Mouse (Mus musculus) limb, embryonic 14.5 days (tissue): ENCODE measurements at regions not wholly inside any gene's neighbourhood (a gene's known extent, or its start where the extent isn't known, plus 50 kb on each side); places are given as distances from the start of the nearest gene placed in this dataset.

ENCODE experiments used
- ATAC-seq: fragments of 200-750 bp; cut with Nextera tagmentation; 2 replicates; pipeline ENCODE4 v1.8.0; 2017; ENCODE audit warnings: low read depth, moderate number of reproducible peaks, moderate TSS enrichment; ENCODE audit not compliant: low FRiP score
- DNase-seq: peaks from one replicate; pipeline ENCODE4 v3.0.0-alpha.2; 2015; ENCODE audit warnings: low spot score
- H3K27ac ChIP-seq: fragments of 300-500 bp; sonication (generic); replicated peaks from 2 replicates; pipeline ENCODE4 v1.5.1; 2014; ENCODE audit warnings: low read depth, mild to moderate bottlenecking, low read length, moderate library complexity, mixed read lengths
- H3K27me3 ChIP-seq: fragments of 300-500 bp; sonication (generic); 2 replicates; pipeline ENCODE4 v1.6.1; 2014; ENCODE audit warnings: low read length, mixed read lengths; ENCODE audit not compliant: control insufficient read depth, insufficient read depth
- H3K36me3 ChIP-seq: fragments of 300-500 bp; sonication (generic); 2 replicates; pipeline ENCODE4 v1.6.1; 2014; ENCODE audit warnings: mild to moderate bottlenecking, low read length, moderate library complexity, mixed read lengths; ENCODE audit not compliant: control insufficient read depth, insufficient read depth
- H3K4me1 ChIP-seq: fragments of 300-500 bp; sonication (generic); 2 replicates; pipeline ENCODE4 v1.6.1; 2014; ENCODE audit warnings: antibody characterized with exemption, low read length, mixed read lengths; ENCODE audit not compliant: control insufficient read depth, insufficient read depth
- H3K4me2 ChIP-seq: fragments of 300-500 bp; sonication (generic); replicated peaks from 2 replicates; pipeline ENCODE4 v1.6.1; 2014; ENCODE audit warnings: low read depth, mild to moderate bottlenecking, low read length, moderate library complexity; ENCODE audit not compliant: severe bottlenecking
- H3K4me3 ChIP-seq: fragments of 300-500 bp; sonication (generic); replicated peaks from 2 replicates; pipeline ENCODE4 v1.5.1; 2014; ENCODE audit warnings: low read length
- H3K9ac ChIP-seq: fragments of 300-500 bp; sonication (generic); 2 replicates; pipeline ENCODE4 v1.6.1; 2014; ENCODE audit warnings: mild to moderate bottlenecking, low read depth, low read length, moderate library complexity; ENCODE audit not compliant: severe bottlenecking
- H3K9me3 ChIP-seq: fragments of 300-500 bp; sonication (generic); 2 replicates; pipeline ENCODE4 v1.6.1; 2016; ENCODE audit warnings: low read length; ENCODE audit not compliant: control insufficient read depth
- POLR2A ChIP-seq: fragments of 200-500 bp; IDR thresholded peaks from 2 replicates; pipeline ENCODE4 v1.8.0; 2012; ENCODE audit warnings: inconsistent platforms, mild to moderate bottlenecking, moderate library complexity, borderline replicate concordance; ENCODE audit not compliant: insufficient read depth, insufficient read length; ENCODE audit errors: extremely low read depth
- whole genome bisulfite sequencing: fragments of 180-500 bp; shearing (Covaris S2); extraction: QIAGEN DNeasy Blood & Tissue Kit; methylation state at CpG from one replicate; pipeline ENCODE4 v1.1.7; 2014; 5-methylcytosine and 5-hydroxymethylcytosine counted together

DNA sequence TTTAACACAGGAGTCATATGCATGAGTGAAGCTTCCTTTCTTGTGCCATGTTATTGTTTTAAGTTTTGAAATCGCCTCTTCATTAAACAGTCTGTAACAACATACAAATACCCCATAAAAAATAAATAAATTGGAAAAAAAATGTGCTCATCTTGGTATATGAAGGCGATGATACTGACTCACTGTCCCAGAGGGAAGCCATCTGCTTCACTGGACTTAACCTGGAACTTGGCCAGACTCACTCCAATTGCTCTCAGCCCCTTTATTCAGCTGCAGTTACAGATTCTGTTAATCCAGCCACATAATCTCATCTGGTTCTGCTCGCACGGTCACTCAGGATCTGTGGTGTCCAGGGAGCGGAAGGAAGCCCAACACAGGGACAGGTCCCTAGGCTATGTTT, 90.5 kb upstream of the Paip1 start:
- H3K27me3 ChIP-seq = no peaks in the 10 kb centered on the region
- ATAC-seq (no peak), DNase-seq (no peak)
- no peaks in the 10 kb centered on the region for H3K4me1 ChIP-seq
- no peak overlapping the region for H3K4me3 ChIP-seq
- 93% methylated on average over 5 of the region's 5 CpGs for WGBS
- H3K9me3 ChIP-seq = no peaks in the 10 kb centered on the region
- H3K4me2 ChIP-seq = no peak overlapping the region
- no peak for TF ChIP-seq POLR2A
- H3K36me3 ChIP-seq = peaks cover 27% of the 10 kb centered on the region
- no peak overlapping the region for H3K27ac ChIP-seq
- no peak overlapping the region for H3K9ac ChIP-seq

DNA sequence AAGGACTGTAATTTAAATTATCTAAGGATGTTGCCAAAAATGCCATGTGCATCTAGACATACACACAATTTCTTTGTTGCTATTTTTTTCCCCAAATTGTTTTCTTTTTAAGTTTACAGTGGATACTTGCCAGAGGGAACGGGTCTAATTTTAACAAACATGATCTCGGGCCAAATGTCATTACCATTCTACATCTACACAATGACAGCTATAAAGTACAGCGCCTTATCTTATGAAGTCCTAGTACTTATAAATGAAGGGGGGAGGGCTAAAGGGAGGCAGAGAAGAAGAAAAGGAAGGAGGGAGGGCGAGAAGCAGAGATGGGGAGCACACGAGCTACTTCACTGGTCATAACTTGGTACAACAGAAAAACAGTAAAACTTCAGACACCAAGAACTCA, 89.4 kb upstream of the Paip1 start:
- no peak for DNase-seq
- no peak overlapping the region for H3K4me3 ChIP-seq
- no peaks in the 10 kb centered on the region for H3K4me1 ChIP-seq
- no peaks in the 10 kb centered on the region for H3K27me3 ChIP-seq
- H3K9me3 ChIP-seq = no peaks in the 10 kb centered on the region
- no peak overlapping the region for H3K27ac ChIP-seq
- H3K4me2 ChIP-seq = no peak overlapping the region
- WGBS = 55% methylated on average over 5 of the region's 5 CpGs
- peaks cover 32% of the 10 kb centered on the region for H3K36me3 ChIP-seq
- H3K9ac ChIP-seq = no peak overlapping the region
- TF ChIP-seq POLR2A = no peak
- no peak for ATAC-seq

DNA sequence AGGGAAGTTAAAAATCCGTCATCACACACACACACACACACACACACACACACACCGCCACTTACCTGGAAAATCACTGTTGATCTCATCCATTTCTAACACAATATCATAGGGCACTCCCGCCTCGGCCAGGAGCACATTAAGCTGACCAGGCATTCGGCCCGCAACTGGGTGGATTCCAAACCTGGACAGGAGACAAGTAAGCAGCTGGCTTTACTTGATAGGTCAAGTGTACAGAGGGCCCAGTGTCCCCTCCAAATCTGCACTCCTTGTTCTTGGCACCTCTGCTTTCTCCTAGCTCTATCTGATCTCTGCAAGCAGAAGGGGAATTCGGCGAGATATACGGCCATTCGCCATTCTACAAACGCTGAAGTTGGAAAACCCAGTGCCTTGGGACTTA, 88.6 kb upstream of the Paip1 start:
- DNase-seq (no peak), ATAC-seq (no peak)
- Histone ChIP-seq H3K9ac (no peak overlapping the region), H3K36me3 (peaks cover 32% of the 10 kb centered on the region), H3K9me3 (no peaks in the 10 kb centered on the region), H3K4me3 (no peak overlapping the region), H3K27ac (no peak overlapping the region), H3K27me3 (no peaks in the 10 kb centered on the region), H3K4me1 (no peaks in the 10 kb centered on the region), H3K4me2 (no peak overlapping the region)
- no peak for TF ChIP-seq POLR2A
- WGBS = 90% methylated on average over 11 of the region's 11 CpGs

DNA sequence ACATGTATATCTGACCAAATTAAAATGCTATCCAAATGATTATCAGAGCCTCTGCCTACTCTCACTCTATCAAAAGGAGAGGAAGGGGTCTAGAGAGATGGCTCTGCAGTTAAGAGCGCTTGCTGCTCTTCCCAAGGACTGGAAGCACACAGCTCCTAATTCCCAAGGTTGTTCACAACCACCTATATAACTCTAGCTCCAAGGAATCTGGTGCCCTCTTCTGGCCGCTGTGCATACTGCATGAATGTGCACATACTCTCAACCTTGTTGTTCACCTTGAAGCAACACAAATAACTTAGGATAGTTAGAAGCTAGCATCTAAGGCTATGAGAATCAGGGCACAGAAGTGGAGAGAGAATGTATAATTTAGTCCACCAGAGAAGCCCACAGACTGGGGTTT, 86.6 kb upstream of the Paip1 start:
- Histone ChIP-seq H3K9ac (no peak overlapping the region), H3K4me1 (no peaks in the 10 kb centered on the region), H3K4me3 (no peak overlapping the region), H3K27me3 (no peaks in the 10 kb centered on the region), H3K27ac (no peak overlapping the region), H3K9me3 (no peaks in the 10 kb centered on the region), H3K36me3 (peaks cover 21% of the 10 kb centered on the region), H3K4me2 (no peak overlapping the region)
- WGBS = 34% methylated on average over 2 of the region's 2 CpGs
- no peak for TF ChIP-seq POLR2A
- 0 out of 2 replicates have a peak, but pooled peaks have one; percentile 26 for ATAC-seq
- DNase-seq = no peak

DNA sequence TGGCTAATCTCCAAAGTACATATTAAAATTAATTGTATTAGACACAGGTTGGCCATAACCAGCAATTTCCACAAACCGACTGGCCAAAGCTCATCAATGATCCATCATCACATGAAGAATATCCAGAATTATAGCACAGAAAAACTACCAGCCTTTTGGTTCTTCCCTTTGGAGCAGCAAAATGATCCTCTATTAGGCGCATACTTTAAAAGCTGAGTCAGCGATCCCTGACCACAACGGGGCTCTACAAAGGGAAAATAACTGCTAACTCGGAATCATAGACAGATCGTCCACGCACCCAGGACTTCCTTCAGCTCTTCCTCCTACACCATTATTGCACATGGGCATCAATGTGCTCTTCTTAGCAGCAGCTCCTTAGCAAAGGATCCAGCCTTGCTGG, 85.6 kb upstream of the Paip1 start:
- H3K9ac ChIP-seq = no peak overlapping the region
- WGBS = 88% methylated on average over 7 of the region's 7 CpGs
- H3K4me1 ChIP-seq = no peaks in the 10 kb centered on the region
- ATAC-seq (no peak), DNase-seq (no peak)
- no peaks in the 10 kb centered on the region for H3K9me3 ChIP-seq
- H3K27me3 ChIP-seq = no peaks in the 10 kb centered on the region
- H3K36me3 ChIP-seq = peaks cover 14% of the 10 kb centered on the region
- H3K27ac ChIP-seq = no peak overlapping the region
- no peak overlapping the region for H3K4me2 ChIP-seq
- H3K4me3 ChIP-seq = no peak overlapping the region
- no peak for TF ChIP-seq POLR2A

DNA sequence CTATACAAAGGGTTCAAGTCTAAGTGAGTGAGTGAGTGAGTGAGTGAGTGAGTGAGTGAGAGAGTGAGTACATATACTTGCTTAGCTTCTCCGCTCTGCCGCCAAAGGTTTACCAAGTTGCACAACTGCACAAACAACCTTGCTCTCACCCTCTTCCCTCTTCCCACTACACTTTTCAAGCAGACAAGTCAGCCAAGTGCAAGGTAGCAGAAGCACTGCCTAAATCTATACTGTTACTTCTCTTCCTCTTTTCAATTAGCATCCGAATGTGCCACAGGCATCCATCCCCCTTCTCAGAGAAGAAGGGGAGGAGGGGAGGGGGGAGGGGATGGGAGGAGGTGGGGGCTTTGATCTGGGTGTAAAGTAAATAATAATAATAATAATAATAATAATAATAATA, 80.4 kb upstream of the Paip1 start:
- Histone ChIP-seq H3K27me3 (no peaks in the 10 kb centered on the region), H3K4me1 (peaks cover 5% of the 10 kb centered on the region; the same call in 1 of the 2 replicates), H3K9me3 (no peaks in the 10 kb centered on the region), H3K36me3 (peaks cover 12% of the 10 kb centered on the region), H3K27ac (no peak overlapping the region), H3K9ac (no peak overlapping the region), H3K4me2 (no peak overlapping the region), H3K4me3 (no peak overlapping the region)
- TF ChIP-seq POLR2A = no peak
- DNase-seq (no peak), ATAC-seq (no peak)
- WGBS = 97% methylated on average over 3 of the region's 3 CpGs
